Mouse (Mus musculus) ovary, adult 10 weeks (tissue): ENCODE measurements around the gene Bicd2. TPM values are rescaled to one million over a fixed set of nuclear protein-coding genes. Genes with fewer than 3 reads are reported as not detected.

Experiments
- polyA plus RNA-seq: library from polyadenylated mRNA; stranded (reverse); fragments of 350-450 nt; fragmentation: Illumina TruSeq; extraction: RNeasy Lipid Tissue Mini Kit (QIAGEN cat#74804); gene quantifications from one replicate; pipeline ENCODE4 v1.2.3, GENCODE M21; 2014

Gene Bicd2
- polyA plus RNA-seq = 25.5 TPM

GRCm38 (mm10) chr13:49341012-49341830 lies at the start of gene Bicd2:
Gene Bicd2, plus strand, starts transcription at chr13:49341585.

GRCm38 (mm10) chr13:49320040-49320439 lies 21.3 kb upstream of the Bicd2 start, which contains the start of gene Fgd3:
Gene Fgd3, minus strand, starts transcription at chr13:49320311.

GRCm38 (mm10) chr13:49420754-49421605 lies 79.6 kb downstream of the Bicd2 start, which contains the start of gene Ippk:
Gene Ippk, plus strand, starts transcription at chr13:49421249.

Other genes with a start within 250 kb of the Bicd2 start
- gene Wnk2, start 193.6 kb upstream of the Bicd2 start, polyA plus RNA-seq = 0.26 TPM
- gene Ninj1, start 154.1 kb upstream of the Bicd2 start, polyA plus RNA-seq = not detected
- gene Card19, start 125.5 kb upstream of the Bicd2 start, polyA plus RNA-seq = not detected
- gene Susd3, start 92.9 kb upstream of the Bicd2 start, polyA plus RNA-seq = 6.6 TPM
- gene Fgd3, start 21.3 kb upstream of the Bicd2 start, polyA plus RNA-seq = 2.5 TPM
- 16.4 TPM for gene Ippk, start 79.7 kb downstream of the Bicd2 start, polyA plus RNA-seq
- 1.00 TPM for gene Tes3-ps, start 151.7 kb downstream of the Bicd2 start, polyA plus RNA-seq
- 126 TPM for gene Ecm2, start 163.2 kb downstream of the Bicd2 start, polyA plus RNA-seq
- 432 TPM for gene Aspn, start 202.9 kb downstream of the Bicd2 start, polyA plus RNA-seq
- gene Omd, start 240.9 kb downstream of the Bicd2 start, polyA plus RNA-seq = 275 TPM